In genomic region chr4:65123741-65124224, GRCm38 (mm10) we compare ENCODE assay signal across 8 mouse cellular contexts. TPM values are rescaled to one million over a fixed set of nuclear protein-coding genes. Genes with fewer than 3 reads are reported as not detected.
DNase-seq lines count a peak whose midpoint lies in the region; ATAC-seq and TF ChIP-seq lines count a peak whose summit lies in the region.

TSS of gene Pappa (plus strand) at chr4:65124174.

- no peaks in the 10 kb centered on the region for H3K36me3 ChIP-seq in testis, adult 2 months (ENCODE audit: control insufficient read depth, insufficient read depth, low read length)
- no peaks in the 10 kb centered on the region for H3K36me3 ChIP-seq in limb, embryonic 15.5 days
- no peaks in the 10 kb centered on the region for H3K36me3 ChIP-seq in stomach, embryonic 15.5 days

- no peaks in the 10 kb centered on the region for H3K9me3 ChIP-seq in limb, embryonic 15.5 days
- H3K9me3 ChIP-seq in stomach, embryonic 15.5 days, result no peaks in the 10 kb centered on the region

- no peak for TF ChIP-seq CTCF in testis, adult 2 months (IDR thresholded peaks at IDR 0.05; ENCODE audit: control insufficient read depth, insufficient read depth, insufficient replicate concordance, low read depth, low read length)

- no peak for ATAC-seq in limb, embryonic 15.5 days (ENCODE audit: insufficient number of reproducible peaks, low FRiP score, low TSS enrichment, low read depth)
- ATAC-seq in stomach, embryonic 15.5 days (ENCODE audit: insufficient read depth, low FRiP score, low read depth), result no peak

- 0 out of 2 replicates have a peak, but pooled peaks cover 2% of the 10 kb centered on the region for H3K27me3 ChIP-seq in testis, adult 2 months (ENCODE audit: control insufficient read depth, insufficient read depth, low read length)
- peaks cover 12% of the 10 kb centered on the region for H3K27me3 ChIP-seq in limb, embryonic 15.5 days
- H3K27me3 ChIP-seq in stomach, embryonic 15.5 days (replicated peaks), result peaks cover 11% of the 10 kb centered on the region

- H3K9ac ChIP-seq in limb, embryonic 15.5 days, result peak within 1 kb of the TSS; percentile 42
- H3K9ac ChIP-seq in stomach, embryonic 15.5 days, result peak within 1 kb of the TSS; percentile 22; the same call in 1 of the 2 replicates

- H3K27ac ChIP-seq in testis, adult 2 months (ENCODE audit: control insufficient read depth, insufficient read depth, low read depth, low read length), result no peak within 1 kb of the TSS
- peak within 1 kb of the TSS; percentile 38; the same call in 1 of the 2 replicates for H3K27ac ChIP-seq in limb, embryonic 15.5 days
- H3K27ac ChIP-seq in stomach, embryonic 15.5 days, result no peak within 1 kb of the TSS

- peaks cover 14% of the 10 kb centered on the region for H3K4me1 ChIP-seq in testis, adult 2 months (ENCODE audit: control insufficient read depth, insufficient read depth, low read length)
- H3K4me1 ChIP-seq in limb, embryonic 15.5 days, result peaks cover 16% of the 10 kb centered on the region
- peaks cover 8% of the 10 kb centered on the region; the same call in 1 of the 2 replicates for H3K4me1 ChIP-seq in stomach, embryonic 15.5 days

- TF ChIP-seq POLR2A in testis, adult 2 months (IDR thresholded peaks at IDR 0.05; ENCODE audit: control insufficient read depth, low read depth, low read length), result no peak

- peak within 1 kb of the TSS; percentile 51 for H3K4me3 ChIP-seq in testis, adult 2 months (ENCODE audit: control insufficient read depth, low read depth, low read length)
- H3K4me3 ChIP-seq in limb, embryonic 15.5 days, result peak within 1 kb of the TSS; percentile 57
- peak within 1 kb of the TSS; percentile 52 for H3K4me3 ChIP-seq in stomach, embryonic 15.5 days (replicated peaks)

- peak; percentile 20 for DNase-seq in cerebellum, adult 8-10 months
- no peak for DNase-seq in cerebellum, adult 11-12 months
- no peak for DNase-seq in testis, postnatal 10 days (ENCODE audit: low spot score)
- no peak for DNase-seq in layer of hippocampus, postnatal 14 days (ENCODE audit: low spot score in 2 of 2)
- no peak for DNase-seq in thymus, postnatal 10 days (ENCODE audit: low spot score in 2 of 2)

- WGBS in limb, embryonic 15.5 days, result under 1% methylated on average over 15 of the region's 16 CpGs
- WGBS in stomach, embryonic 15.5 days, result under 1% methylated on average over 15 of the region's 16 CpGs

- H3K4me2 ChIP-seq in limb, embryonic 15.5 days, result peak within 1 kb of the TSS; percentile 92
- H3K4me2 ChIP-seq in stomach, embryonic 15.5 days, result peak within 1 kb of the TSS; percentile 95

RNA-seq across cellular contexts. Expression of gene Pappa, which starts in this region (rescaled TPM):
- 4.4 TPM in 2 replicates for polyA plus RNA-seq in testis, adult 2 months (2012; rRNA removed)
- 0.89 and 1.1 TPM in 2 replicates for polyA plus RNA-seq in limb, embryonic 15.5 days (2015; fragmentation: Nextera tagmentation; extraction: Ambion mirVana)
- polyA plus RNA-seq in stomach, embryonic 15.5 days (2015; fragmentation: Nextera tagmentation; extraction: Ambion mirVana), result 1.1 and 1.3 TPM in 2 replicates
- total RNA-seq in layer of hippocampus, postnatal 14 days (2021), result 1 to 10 TPM; 1.3 TPM
